Mouse (Mus musculus): Measurements from ENCODE around the gene Ifnl3.

DNA sequence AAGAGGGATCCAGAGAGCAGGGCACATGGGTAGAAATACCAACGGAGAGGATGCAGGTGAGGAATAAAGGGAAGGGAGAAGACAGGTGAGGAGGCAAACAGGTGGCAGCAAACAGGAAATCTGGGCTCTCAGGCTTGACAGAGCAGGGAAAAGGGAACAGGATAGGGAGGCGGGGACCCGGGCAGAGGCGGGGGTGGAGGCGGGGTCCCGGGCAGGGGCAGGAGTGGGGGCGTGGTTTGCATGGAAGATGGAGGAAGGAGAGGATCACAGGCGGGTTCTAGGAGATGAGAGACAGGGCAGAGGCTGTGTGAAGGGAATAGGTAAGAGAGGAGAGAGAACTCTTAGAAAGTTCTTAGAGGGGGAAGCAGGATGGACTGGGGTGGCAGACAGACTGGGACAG is 43.8 kb upstream of the Ifnl3 start:
- TF ChIP-seq CTCF (IDR thresholded peaks at IDR 0.05; ENCODE audit: low read depth) (no peak), EP300 (IDR thresholded peaks at IDR 0.05; ENCODE audit: low read depth) (no peak)

All from liver, postnatal 0 days (tissue).